Mouse (Mus musculus) yolk sac, embryonic 10.5 days (tissue): ENCODE results near the gene Reps2.

Experiments
- DNase-seq: peaks from one replicate; pipeline ENCODE4 v3.0.0-alpha.2; 2017; ENCODE audit warnings: low spot score

The Reps2 gene

GRCm38 (mm10) chrX:162589173-162589805 is 54.2 kb downstream of the Reps2 start:
- DNase-seq, result no peak

GRCm38 (mm10) chrX:162584349-162584748 is 59.1 kb downstream of the Reps2 start:
- DNase-seq, result no peak

GRCm38 (mm10) chrX:162580521-162580920 is 62.9 kb downstream of the Reps2 start:
- no peak for DNase-seq

GRCm38 (mm10) chrX:162568439-162568838 is 75.0 kb downstream of the Reps2 start:
- DNase-seq, result no peak

- no peak for DNase-seq
Measured at GRCm38 (mm10) chrX:162565501-162565900, 77.9 kb downstream of the Reps2 start.

GRCm38 (mm10) chrX:162556459-162556841 is 87.0 kb downstream of the Reps2 start:
- DNase-seq, result no peak

- DNase-seq, result no peak
Measured at GRCm38 (mm10) chrX:162555729-162556458, 87.6 kb downstream of the Reps2 start.

GRCm38 (mm10) chrX:162554513-162554912 is 88.9 kb downstream of the Reps2 start:
- no peak for DNase-seq

- no peak for DNase-seq
Measured at GRCm38 (mm10) chrX:162552383-162552782, 91.1 kb downstream of the Reps2 start.

GRCm38 (mm10) chrX:162545037-162545436 is 98.4 kb downstream of the Reps2 start:
- no peak for DNase-seq

- no peak for DNase-seq
Measured at GRCm38 (mm10) chrX:162542576-162543227, 100.7 kb downstream of the Reps2 start.

- DNase-seq, result no peak
Measured at GRCm38 (mm10) chrX:162541961-162542360, 101.5 kb downstream of the Reps2 start.

GRCm38 (mm10) chrX:162531016-162531415 is 112.4 kb downstream of the Reps2 start:
- DNase-seq, result no peak

- DNase-seq, result peak; percentile 7
Measured at GRCm38 (mm10) chrX:162527240-162527639, 116.2 kb downstream of the Reps2 start.

GRCm38 (mm10) chrX:162521831-162522514 is 121.5 kb downstream of the Reps2 start:
- DNase-seq, result no peak

GRCm38 (mm10) chrX:162521197-162521596 is 122.3 kb downstream of the Reps2 start:
- no peak for DNase-seq

- DNase-seq, result no peak
Measured at GRCm38 (mm10) chrX:162520374-162520773, 123.1 kb downstream of the Reps2 start.

- no peak for DNase-seq
Measured at GRCm38 (mm10) chrX:162510426-162510980, 132.9 kb downstream of the Reps2 start.

GRCm38 (mm10) chrX:162505186-162505585 is 138.3 kb downstream of the Reps2 start:
- no peak for DNase-seq

- no peak for DNase-seq
Measured at GRCm38 (mm10) chrX:162503436-162503835, 140.0 kb downstream of the Reps2 start.

GRCm38 (mm10) chrX:162500962-162501361 is 142.5 kb downstream of the Reps2 start:
- no peak for DNase-seq

GRCm38 (mm10) chrX:162496485-162496884 is 147.0 kb downstream of the Reps2 start:
- no peak for DNase-seq
